Mouse (Mus musculus) stomach, postnatal 0 days (tissue): ENCODE measurements around the gene Cela1.

Source experiments
- CTCF ChIP-seq: IDR thresholded peaks from 2 replicates; pipeline ENCODE4 v1.5.1; 2016; ENCODE audit warnings: antibody characterized with exemption, low read depth, mild to moderate bottlenecking, moderate library complexity
- EP300 ChIP-seq: optimal IDR thresholded peaks from 2 replicates; pipeline ENCODE3; 2016; ENCODE audit warnings: antibody characterized with exemption

- TF ChIP-seq EP300 (no peak), CTCF (no peak)
Measured at GRCm38 (mm10) chr15:100732580-100732979, 44.9 kb upstream of the Cela1 start.
